Mouse (Mus musculus): ENCODE measurements at regions not wholly inside any gene's neighbourhood (a gene's known extent, or its start where the extent isn't known, plus 50 kb on each side); places are given as distances from the start of the nearest gene placed in this dataset.

DNA sequence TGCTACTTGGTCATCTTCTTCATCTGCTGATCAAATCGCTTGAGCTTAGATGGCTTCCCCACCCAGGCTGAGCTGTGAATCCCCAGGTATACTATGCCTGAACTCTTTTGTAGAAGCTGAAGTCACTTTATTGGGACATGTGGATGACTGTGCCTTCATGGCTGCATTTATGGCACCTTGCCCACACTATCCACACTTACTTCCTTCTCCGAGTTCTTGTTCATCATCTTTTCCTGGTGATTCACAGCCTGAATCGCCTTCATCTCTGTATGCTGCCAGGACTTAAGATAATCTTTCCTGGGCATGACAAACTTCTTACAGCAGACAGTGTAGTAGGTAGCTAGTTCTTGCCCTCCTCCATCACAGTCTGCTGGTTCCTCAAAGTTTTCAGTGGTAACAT, 248.1 kb upstream of the Rack1 start:
- no peak for TF ChIP-seq EP300 (IDR thresholded peaks at IDR 0.05)
- no peak for TF ChIP-seq CTCF (IDR thresholded peaks at IDR 0.05)

All from lung, postnatal 0 days (tissue).